Mouse (Mus musculus) C2C12 (cell line): ENCODE data around the gene Pole2.

ENCODE experiments used
- CEBPB ChIP-seq: IDR thresholded peaks from one replicate; pipeline ENCODE4 v1.6.1; 2011; ENCODE audit warnings: low read depth, mild to moderate bottlenecking, control low read depth, moderate library complexity
- CTCF ChIP-seq: IDR thresholded peaks from one replicate; pipeline ENCODE4 v1.5.1; 2011; ENCODE audit not compliant: control insufficient read depth, insufficient read depth, insufficient read length
- MAX ChIP-seq: IDR thresholded peaks from one replicate; pipeline ENCODE4 v1.6.1; 2011; ENCODE audit warnings: mild to moderate bottlenecking, control low read depth
- MYOD1 ChIP-seq: IDR thresholded peaks from one replicate; pipeline ENCODE4 v1.6.1; 2011; ENCODE audit warnings: low read depth; ENCODE audit not compliant: control insufficient read depth, insufficient read length

- TF ChIP-seq MYOD1 (no peak), CTCF (no peak), MAX (no peak), CEBPB (no peak)
These were observed 10.3 kb upstream of the Pole2 start for GRCm38 (mm10) chr12:69238284-69238683.
